Mouse (Mus musculus) CH12.LX (cell line): Measurements from ENCODE around the gene Smim27. TPM values are rescaled to one million over a fixed set of nuclear protein-coding genes. Genes with fewer than 3 reads are reported as not detected.

Source experiments
- DNase-seq: peaks from one replicate; pipeline ENCODE4 v3.0.0-alpha.2; 2013; ENCODE audit errors: extremely low read depth
- H3K27ac ChIP-seq: 2 replicates; pipeline ENCODE4 v1.5.1; 2012; ENCODE audit warnings: low read depth, mild to moderate bottlenecking, control low read depth, moderate library complexity; ENCODE audit not compliant: insufficient read depth
- H3K27me3 ChIP-seq: replicated peaks from 2 replicates; pipeline ENCODE3; 2012; ENCODE audit warnings: inconsistent platforms
- H3K36me3 ChIP-seq, 2 experiments: replicated peaks in 1 of 2; 2 replicates each; pipeline versions ENCODE3 to v1.6.1; 2012; ENCODE audit warnings: inconsistent platforms in 1 of 2, low read length in 1 of 2, mild to moderate bottlenecking in 1 of 2, mixed read lengths in 1 of 2, moderate library complexity in 1 of 2; ENCODE audit not compliant: control insufficient read depth in 1 of 2, insufficient read depth in 1 of 2
- H3K4me1 ChIP-seq, 2 experiments: 2 replicates each; pipeline ENCODE4 v1.6.1; 2012; ENCODE audit warnings: inconsistent platforms in 1 of 2, moderate library complexity in 1 of 2; ENCODE audit not compliant: insufficient read depth in 2 of 2, control insufficient read depth in 1 of 2
- H3K4me2 ChIP-seq: 2 replicates; pipeline ENCODE4 v1.6.1; 2012; ENCODE audit warnings: low read depth, mild to moderate bottlenecking, control low read depth; ENCODE audit not compliant: poor library complexity, insufficient read depth, severe bottlenecking
- H3K4me3 ChIP-seq, 3 experiments: fragments of 150-350 bp in 1 of 3; sonication (generic) in 1 of 3; replicated peaks in 1 of 3; 2 replicates each; pipeline versions ENCODE3 to v1.5.1; 2011 to 2012; ENCODE audit warnings: low read depth in 2 of 3, low read length in 2 of 3, mild to moderate bottlenecking in 2 of 3, moderate library complexity in 2 of 3, control low read depth in 1 of 3, improper control_type of control experiment in 1 of 3, inconsistent platforms in 1 of 3, mixed read lengths in 1 of 3; ENCODE audit not compliant: poor library complexity in 1 of 3
- H3K79me2 ChIP-seq: replicated peaks from 2 replicates; pipeline ENCODE4 v1.6.1; 2012; ENCODE audit warnings: mild to moderate bottlenecking, moderate library complexity; ENCODE audit not compliant: control insufficient read depth, poor library complexity, insufficient read depth, severe bottlenecking; ENCODE audit errors: extremely low read depth
- H3K9ac ChIP-seq: 2 replicates; pipeline ENCODE4 v1.6.1; 2012; ENCODE audit warnings: low read depth, mild to moderate bottlenecking, control low read depth, moderate library complexity; ENCODE audit not compliant: insufficient read depth
- H3K9me3 ChIP-seq: replicated peaks from 2 replicates; pipeline ENCODE3; 2012; ENCODE audit warnings: low read length, inconsistent platforms, mixed read lengths
- BHLHE40 ChIP-seq: IDR thresholded peaks from 2 replicates; pipeline ENCODE4 v1.6.1; 2011; ENCODE audit warnings: mild to moderate bottlenecking, low read depth, low read length, improper control_type of control experiment
- CHD1 ChIP-seq: IDR thresholded peaks from 2 replicates; pipeline ENCODE4 v1.6.1; 2012; ENCODE audit warnings: low read depth, low read length, improper control_type of control experiment, inconsistent platforms
- CHD2 ChIP-seq: IDR thresholded peaks from 2 replicates; pipeline ENCODE4 v1.6.1; 2011; ENCODE audit warnings: low read length, improper control_type of control experiment
- CTCF ChIP-seq, 2 experiments: IDR thresholded peaks in 1 of 2; conservative IDR thresholded peaks in 1 of 2; 2 replicates each; pipeline ENCODE4 v1.5.1; 2011 to 2012; ENCODE audit warnings: low read depth in 2 of 2, low read length in 2 of 2, improper control_type of control experiment in 1 of 2, inconsistent platforms in 1 of 2, mild to moderate bottlenecking in 1 of 2, moderate library complexity in 1 of 2
- E2F4 ChIP-seq: IDR thresholded peaks from 2 replicates; pipeline ENCODE4 v1.6.1; 2011; ENCODE audit warnings: low read depth, low read length, improper control_type of control experiment; ENCODE audit not compliant: insufficient replicate concordance
- ELF1 ChIP-seq: IDR thresholded peaks from 2 replicates; pipeline ENCODE4 v1.6.1; 2014; ENCODE audit warnings: low read depth, mild to moderate bottlenecking, inconsistent platforms, low read length, improper control_type of control experiment
- EP300 ChIP-seq: IDR thresholded peaks from 2 replicates; pipeline ENCODE4 v1.6.1; 2011; ENCODE audit warnings: low read length, improper control_type of control experiment
- ETS1 ChIP-seq: conservative IDR thresholded peaks from 2 replicates; pipeline ENCODE4 v1.6.1; 2012; ENCODE audit warnings: low read depth, mild to moderate bottlenecking, inconsistent platforms, low read length, improper control_type of control experiment, moderate library complexity
- GABPA ChIP-seq: IDR thresholded peaks from 2 replicates; pipeline ENCODE4 v1.6.1; 2012; ENCODE audit warnings: low read depth, low read length, improper control_type of control experiment, inconsistent platforms; ENCODE audit not compliant: insufficient replicate concordance
- HCFC1 ChIP-seq: IDR thresholded peaks from 2 replicates; pipeline ENCODE4 v1.6.1; 2012; ENCODE audit warnings: low read depth, mild to moderate bottlenecking, inconsistent platforms, low read length, improper control_type of control experiment
- IRF4 ChIP-seq: IDR thresholded peaks from 2 replicates; pipeline ENCODE4 v1.6.1; 2014; ENCODE audit warnings: low read depth, mild to moderate bottlenecking, inconsistent platforms, low read length, improper control_type of control experiment
- JUN ChIP-seq: IDR thresholded peaks from 2 replicates; pipeline ENCODE4 v1.6.1; 2011; ENCODE audit warnings: low read depth, mild to moderate bottlenecking, low read length, improper control_type of control experiment, moderate library complexity; ENCODE audit not compliant: insufficient read depth
- JUND ChIP-seq: conservative IDR thresholded peaks from 2 replicates; pipeline ENCODE4 v1.6.1; 2011; ENCODE audit warnings: low read depth, low read length, improper control_type of control experiment
- KAT2A ChIP-seq: IDR thresholded peaks from 2 replicates; pipeline ENCODE4 v1.6.1; 2012; ENCODE audit warnings: low read length, improper control_type of control experiment, inconsistent platforms; ENCODE audit not compliant: insufficient replicate concordance
- MAFK ChIP-seq: IDR thresholded peaks from 2 replicates; pipeline ENCODE4 v1.6.1; 2011; ENCODE audit warnings: low read length, improper control_type of control experiment; ENCODE audit not compliant: insufficient replicate concordance
- MAX ChIP-seq: IDR thresholded peaks from 2 replicates; pipeline ENCODE4 v1.6.1; 2011; ENCODE audit warnings: low read length, improper control_type of control experiment
- MAZ ChIP-seq: IDR thresholded peaks from 2 replicates; pipeline ENCODE4 v1.6.1; 2012; ENCODE audit warnings: low read depth, mild to moderate bottlenecking, inconsistent platforms, low read length, improper control_type of control experiment, moderate library complexity
- MEF2A ChIP-seq: IDR thresholded peaks from 2 replicates; pipeline ENCODE4 v1.6.1; 2014; ENCODE audit warnings: low read depth, mild to moderate bottlenecking, inconsistent platforms, low read length, improper control_type of control experiment, borderline replicate concordance
- MXI1 ChIP-seq: IDR thresholded peaks from 2 replicates; pipeline ENCODE4 v1.6.1; 2011; ENCODE audit warnings: mild to moderate bottlenecking, low read depth, low read length, improper control_type of control experiment
- MYC ChIP-seq: IDR thresholded peaks from 2 replicates; pipeline ENCODE4 v1.6.1; 2011; ENCODE audit warnings: low read depth, mild to moderate bottlenecking, improper control_type of control experiment, low read length
- NELFE ChIP-seq: IDR thresholded peaks from 2 replicates; pipeline ENCODE4 v1.6.1; 2011; ENCODE audit warnings: low read depth, low read length, improper control_type of control experiment
- NRF1 ChIP-seq: IDR thresholded peaks from 2 replicates; pipeline ENCODE4 v1.6.1; 2014; ENCODE audit warnings: low read depth, mild to moderate bottlenecking, inconsistent platforms, low read length, improper control_type of control experiment, moderate library complexity
- PAX5 ChIP-seq: IDR thresholded peaks from 2 replicates; pipeline ENCODE4 v1.6.1; 2012; ENCODE audit warnings: low read length, inconsistent platforms, mixed read lengths
- POLR2A ChIP-seq: IDR thresholded peaks from 2 replicates; pipeline ENCODE4 v1.6.1; 2011; ENCODE audit warnings: low read depth, mild to moderate bottlenecking, improper control_type of control experiment, low read length
- POLR2AphosphoS2 ChIP-seq: IDR thresholded peaks from 2 replicates; pipeline ENCODE4 v1.6.1; 2011; ENCODE audit warnings: low read depth, low read length, improper control_type of control experiment
- RAD21 ChIP-seq: IDR thresholded peaks from 2 replicates; pipeline ENCODE4 v1.6.1; 2011; ENCODE audit warnings: low read depth, mild to moderate bottlenecking, low read length, improper control_type of control experiment, moderate library complexity
- RCOR1 ChIP-seq: conservative IDR thresholded peaks from 2 replicates; pipeline ENCODE4 v1.6.1; 2012; ENCODE audit warnings: low read depth, mild to moderate bottlenecking, inconsistent platforms, low read length, improper control_type of control experiment
- SIN3A ChIP-seq: IDR thresholded peaks from 2 replicates; pipeline ENCODE4 v1.6.1; 2012; ENCODE audit warnings: low read length, improper control_type of control experiment, inconsistent platforms
- SMC3 ChIP-seq: IDR thresholded peaks from 2 replicates; pipeline ENCODE4 v1.6.1; 2011; ENCODE audit warnings: low read depth, low read length, improper control_type of control experiment
- TBP ChIP-seq: conservative IDR thresholded peaks from 2 replicates; pipeline ENCODE4 v1.6.1; 2011; ENCODE audit warnings: low read depth, low read length, improper control_type of control experiment
- TCF12 ChIP-seq: IDR thresholded peaks from 2 replicates; pipeline ENCODE4 v1.6.1; 2014; ENCODE audit warnings: low read depth, mild to moderate bottlenecking, inconsistent platforms, low read length, improper control_type of control experiment
- UBTF ChIP-seq: IDR thresholded peaks from 2 replicates; pipeline ENCODE4 v1.6.1; 2012; ENCODE audit warnings: low read depth, mild to moderate bottlenecking, inconsistent platforms, low read length, improper control_type of control experiment, moderate library complexity
- USF1 ChIP-seq: IDR thresholded peaks from 2 replicates; pipeline ENCODE4 v1.6.1; 2014; ENCODE audit warnings: low read depth, mild to moderate bottlenecking, inconsistent platforms, low read length, improper control_type of control experiment
- USF2 ChIP-seq: conservative IDR thresholded peaks from 2 replicates; pipeline ENCODE4 v1.6.1; 2011; ENCODE audit warnings: low read depth, low read length, improper control_type of control experiment
- ZC3H11A ChIP-seq: IDR thresholded peaks from 2 replicates; pipeline ENCODE4 v1.6.1; 2012; ENCODE audit warnings: low read depth, mild to moderate bottlenecking, inconsistent platforms, low read length, improper control_type of control experiment
- ZKSCAN1 ChIP-seq: IDR thresholded peaks from 2 replicates; pipeline ENCODE4 v1.6.1; 2012; ENCODE audit warnings: low read depth, inconsistent platforms, low read length, improper control_type of control experiment, borderline replicate concordance
- ZMIZ1 ChIP-seq: IDR thresholded peaks from 2 replicates; pipeline ENCODE4 v1.6.1; 2012; ENCODE audit warnings: low read depth, mild to moderate bottlenecking, inconsistent platforms, low read length, improper control_type of control experiment
- ZNF384 ChIP-seq: IDR thresholded peaks from 2 replicates; pipeline ENCODE4 v1.6.1; 2012; ENCODE audit warnings: low read depth, low read length, improper control_type of control experiment, inconsistent platforms
- dilution Hi-C: fragments of 300-500 bp; cut with MboI; formaldehyde crosslinking; loops from 2 replicates; pipeline ENCODE4 v1.14.3; 2020; ENCODE audit warnings: low sequenced_read_pairs; ENCODE audit not compliant: extremely low pct_unique_long_range_greater_than_20kb, extremely low pct_ligation_motif_present
- in situ Hi-C: fragments of 300-500 bp; cut with MboI; formaldehyde crosslinking; loops from 3 replicates; pipeline ENCODE4 v1.14.3; 2019; ENCODE audit warnings: low sequenced_read_pairs, low pct_ligation_motif_present, low pct_unique_long_range_greater_than_20kb, mixed read lengths
- polyA plus RNA-seq: library from polyadenylated mRNA; unstranded; fragments of >175 nt; gene quantifications from 2 replicates; pipeline ENCODE4 v1.2.1, GENCODE M21; 2012; ENCODE audit warnings: low read depth; ENCODE audit not compliant: insufficient read length
- total RNA-seq, 2 experiments: library from RNA; depleted of rRNA; stranded (reverse); fragments of 300-350 nt in 1 of 2; fragments of >200 nt in 1 of 2; gene quantifications; 2 replicates each; pipeline ENCODE4 v1.2.3; 2012 to 2014

The Smim27 gene
- 6.5 and 7.8 TPM in 2 replicates for total RNA-seq (2012; rRNA removed)
- total RNA-seq (2014; rRNA removed) = 1.6 and 2.2 TPM in 2 replicates
- 7.2 and 9.7 TPM in 2 replicates for polyA plus RNA-seq

DNA sequence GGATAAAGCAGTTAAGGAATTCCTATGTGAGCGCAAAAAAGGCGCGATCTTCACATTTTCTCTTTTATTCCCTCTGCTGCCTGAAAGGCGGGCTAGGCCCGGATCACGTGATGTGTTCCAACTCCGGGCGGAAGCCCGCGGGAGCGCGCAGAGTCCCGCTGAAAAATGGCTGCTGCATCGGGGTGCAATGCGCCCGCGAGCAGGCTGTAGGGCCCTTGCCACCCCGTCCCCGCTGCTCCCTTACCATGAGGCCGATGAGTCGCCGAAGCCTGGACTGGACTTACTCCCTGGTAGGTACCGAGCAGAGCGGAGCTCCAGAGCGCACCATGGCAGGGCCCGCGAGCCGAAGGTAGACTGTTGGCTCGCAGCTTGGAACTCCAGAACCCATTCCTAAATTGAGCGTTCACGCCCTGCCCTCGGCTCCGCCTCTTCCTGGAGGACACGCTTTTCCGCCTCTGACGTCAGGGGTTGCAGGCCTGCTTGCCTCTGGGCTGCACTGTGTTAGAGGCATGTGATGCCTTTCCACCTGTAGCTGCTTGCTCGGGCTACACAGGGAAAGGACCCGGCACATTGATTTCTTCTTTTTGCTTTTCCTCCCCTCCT lies at the start of gene Smim27, which contains the start of gene Topors:
Gene Smim27, plus strand, starts transcription at position 150 of the 603 bp plus-strand sequence.
Gene Topors, minus strand, starts transcription at position 421 of the 603 bp plus-strand sequence.
- dilution Hi-C loops (no loop called here), in situ Hi-C loops (no loop called here)
- Histone ChIP-seq H3K27me3 (no peaks in the 10 kb centered on the region), H3K79me2 (peaks cover 44% of the 10 kb centered on the region), H3K4me2 (peak within 1 kb of the TSS; percentile 54), H3K27ac (peak within 1 kb of the TSS; percentile 94), H3K4me1 (peaks cover 3 to 37% of the 10 kb centered on the region in 2 experiments; a peak in 2 of 4 replicates), H3K36me3 (peaks cover 21 to 63% of the 10 kb centered on the region in 2 experiments)
- peak; percentile 98 for DNase-seq
- TF ChIP-seq GABPA (no peak), USF1 (peak; percentile 91), RCOR1 (no peak), MAZ (0 out of 2 replicates have a peak, but pooled peaks have one; percentile 0), ZKSCAN1 (no peak), POLR2AphosphoS2 (peak; percentile 92), POLR2A (peak; percentile 98), BHLHE40 (peak; percentile 96), CHD1 (no peak; the same call in 1 of the 2 replicates), UBTF (0 out of 2 replicates have a peak, but pooled peaks have one; percentile 22), KAT2A (peak; percentile 71; the same call in 1 of the 2 replicates), USF2 (peak; percentile 91), JUND (0 out of 2 replicates have a peak, but pooled peaks have one; percentile 6), CHD2 (no peak), MXI1 (peak; percentile 90), NELFE (peak; percentile 94), EP300 (no peak), SMC3 (peak; percentile 11; the same call in 1 of the 2 replicates), ETS1 (peak; percentile 20), ZMIZ1 (peak; percentile 93), ZNF384 (no peak), CTCF (conservative IDR thresholded peaks at IDR 0.05 in 1 of 2, IDR thresholded peaks at IDR 0.05 in 1 of 2; ENCODE audit: low read depth in 2 of 2, low read length in 2 of 2) (no peak), RAD21 (no peak), ELF1 (peak; percentile 78), MYC (peak; percentile 80), ZC3H11A (no peak), MEF2A (peak; percentile 54; the same call in 1 of the 2 replicates), TCF12 (peak; percentile 89), IRF4 (0 out of 2 replicates have a peak, but pooled peaks have one; percentile 8), MAFK (no peak), PAX5 (no peak), JUN (no peak), NRF1 (peak; percentile 40), SIN3A (peak; percentile 87), E2F4 (peak; percentile 91), TBP (peak; percentile 90), MAX (peak; percentile 86), HCFC1 (peak; percentile 74)
- TF ChIP-seq, all 38 proteins: peak for 25
- Histone ChIP-seq H3K9ac (peak within 1 kb of the TSS; percentile 83), H3K9me3 (no peaks in the 10 kb centered on the region), H3K4me3 (peak within 1 kb of the TSS; percentile 84 to 94 (median 87))
